ENCODE assay signal across 16 mouse cellular contexts in genomic region chr10:95745834-95746620, GRCm38 (mm10).
DNase-seq lines count a peak whose midpoint lies in the region; TF ChIP-seq lines count a peak whose summit lies in the region.
"Had no signal": no experiment of that assay in that cellular context is flagged by ENCODE, and none has a peak within 500 bp of the region (broad histone marks: within the 10 kb centered on the region; RNA-seq: fewer than 3 reads in every experiment).

No protein-coding gene starts in this region.

- peak overlapping the region; percentile 52 for H3K27ac ChIP-seq in spleen, adult 2 months (ENCODE audit: insufficient read depth, low read length)
- peak overlapping the region; percentile 58; the same call in 1 of the 2 replicates for H3K27ac ChIP-seq in small intestine, adult 2 months (ENCODE audit: insufficient read depth, low read depth, low read length)
- H3K27ac ChIP-seq: forebrain, embryonic 13.5 days; hindbrain, embryonic 10.5 days; limb, embryonic 13.5 days; midbrain, embryonic 15.5 days had no signal

- no peak overlapping the region for H3K4me3 ChIP-seq in spleen, adult 2 months (ENCODE audit: extremely low read depth, insufficient read depth, insufficient read length)
- no peak overlapping the region for H3K4me3 ChIP-seq in small intestine, adult 2 months (ENCODE audit: low read depth, low read length)
- no peak overlapping the region for H3K4me3 ChIP-seq in lung, adult 2 months (replicated peaks; ENCODE audit: extremely low read depth, low read depth, low read length)
- H3K4me3 ChIP-seq: forebrain, embryonic 13.5 days; heart, embryonic 12.5 days; hindbrain, embryonic 10.5 days; limb, embryonic 13.5 days; midbrain, embryonic 15.5 days had no signal

- peak; percentile 24 for TF ChIP-seq POLR2A in spleen, adult 2 months (IDR thresholded peaks at IDR 0.05; ENCODE audit: low read depth, low read length)
- TF ChIP-seq POLR2A in small intestine, adult 2 months (IDR thresholded peaks at IDR 0.05; ENCODE audit: low read depth, low read length) = no peak
- TF ChIP-seq POLR2A in lung, adult 2 months (IDR thresholded peaks at IDR 0.05; ENCODE audit: borderline replicate concordance, extremely low read depth, low read depth, low read length) = no peak

- WGBS in spleen, adult 2 months = 43% methylated on average over 10 of the region's 10 CpGs
- 67% methylated on average over 10 of the region's 10 CpGs for WGBS in small intestine, adult 2 months
- 64% methylated on average over 10 of the region's 10 CpGs for WGBS in lung, adult 2 months

- no peak for TF ChIP-seq CTCF in spleen, adult 2 months (IDR thresholded peaks at IDR 0.05; ENCODE audit: extremely low read depth, insufficient read depth, insufficient read length, insufficient replicate concordance)
- TF ChIP-seq CTCF in small intestine, adult 2 months (IDR thresholded peaks at IDR 0.05; ENCODE audit: extremely low read depth, insufficient read length, insufficient replicate concordance, low read depth, low read length) = no peak
- TF ChIP-seq CTCF in lung, adult 2 months (IDR thresholded peaks at IDR 0.05; ENCODE audit: insufficient read depth, low read length) = no peak

- intact Hi-C loops in gastrocnemius, postnatal 14 days (cut with DNase I; ENCODE audit: low total_unique reads) = no loop called here

- H3K4me1 ChIP-seq in spleen, adult 2 months (ENCODE audit: control insufficient read depth, insufficient read depth, insufficient read length) = peaks cover 8% of the 10 kb centered on the region; the same call in 1 of the 2 replicates
- H3K4me1 ChIP-seq in small intestine, adult 2 months (ENCODE audit: control insufficient read depth, insufficient read depth, insufficient read length, low read length) = peaks cover 15% of the 10 kb centered on the region; the same call in 1 of the 2 replicates
- H3K4me1 ChIP-seq in lung, adult 2 months (ENCODE audit: control insufficient read depth, insufficient read depth, low read length) = no peaks in the 10 kb centered on the region
- H3K4me1 ChIP-seq: forebrain, embryonic 13.5 days; hindbrain, embryonic 10.5 days; limb, embryonic 13.5 days; midbrain, embryonic 15.5 days had no signal

- peak in 1 of 2 experiments; percentile 41 for DNase-seq in spleen, adult 2 months (ENCODE audit: low read depth in 1 of 2, low spot score in 2 of 2)
- DNase-seq in spleen, postnatal 4 days (ENCODE audit: low spot score in 2 of 2) = no peak
- peak; percentile 60 for DNase-seq in brain, adult 2 months (ENCODE audit: low read depth, low spot score)
- DNase-seq in left cerebral cortex, adult 9 months (ENCODE audit: low spot score in 2 of 2) = no peak
- DNase-seq in gastrocnemius, postnatal 14 days = no peak
- DNase-seq in lung, adult 2 months = no peak
- DNase-seq: adrenal gland, postnatal 25 days; kidney, adult 2 months; lung, postnatal 4 days; retina, postnatal 1 day had no signal

- H3K36me3 ChIP-seq in spleen, adult 2 months (ENCODE audit: control insufficient read depth, insufficient read depth, low read length) = no peaks in the 10 kb centered on the region
- H3K36me3 ChIP-seq in small intestine, adult 2 months (ENCODE audit: control insufficient read depth, insufficient read depth, low read length) = no peaks in the 10 kb centered on the region
- H3K36me3 ChIP-seq: heart, embryonic 12.5 days; hindbrain, embryonic 10.5 days; limb, embryonic 13.5 days; midbrain, embryonic 15.5 days had no signal

- no peaks in the 10 kb centered on the region for H3K27me3 ChIP-seq in spleen, adult 2 months (ENCODE audit: control insufficient read depth, insufficient read depth, low read length)
- no peaks in the 10 kb centered on the region for H3K27me3 ChIP-seq in small intestine, adult 2 months (ENCODE audit: control insufficient read depth, insufficient read depth, low read length)
- H3K27me3 ChIP-seq: forebrain, embryonic 13.5 days; heart, embryonic 12.5 days; limb, embryonic 13.5 days; midbrain, embryonic 15.5 days had no signal
